Mouse (Mus musculus) hematopoietic stem cell, adult 5-6 weeks (primary cell): ENCODE data around the gene 2810408A11Rik. TPM values are rescaled to one million over a fixed set of nuclear protein-coding genes. Genes with fewer than 3 reads are reported as not detected.

Experiments used
- total RNA-seq: library from RNA; stranded (forward); fragments of 172-1452, 232-1000 nt; gene quantifications from 2 replicates; pipeline ENCODE4 v1.2.3, GENCODE M21; 2017

The 2810408A11Rik gene
- total RNA-seq, 1 experiment from 2014 or later = 12.1 TPM

Other genes with a start within 250 kb of the 2810408A11Rik start
- gene Sox15, start 245.7 kb downstream of the 2810408A11Rik start, total RNA-seq = 1.5 TPM in 1 of 2 replicates, not detected in the other
- 41.3 and 73.7 TPM in 2 replicates for gene Mpdu1, start 238.3 kb downstream of the 2810408A11Rik start, total RNA-seq
- 11.4 and 16.7 TPM in 2 replicates for gene Cd68, start 234.8 kb downstream of the 2810408A11Rik start, total RNA-seq
- gene Eif4a1, start 228.6 kb downstream of the 2810408A11Rik start, total RNA-seq = 838 and 888 TPM in 2 replicates
- gene Senp3, start 218.9 kb downstream of the 2810408A11Rik start, total RNA-seq = 99.1 and 105 TPM in 2 replicates
- 13.9 and 15.9 TPM in 2 replicates for gene Tnfsf13, start 215.2 kb downstream of the 2810408A11Rik start, total RNA-seq
- gene Tnfsf12, start 205.1 kb downstream of the 2810408A11Rik start, total RNA-seq = 1.4 and 3.3 TPM in 2 replicates
- 1.5 and 2.9 TPM in 2 replicates for gene Tnfsfm13, start 204.9 kb downstream of the 2810408A11Rik start, total RNA-seq
- gene Polr2a, start 142.3 kb downstream of the 2810408A11Rik start, total RNA-seq = 11.3 and 55.7 TPM in 2 replicates
- not detected in 2 replicates for gene Slc35g3, start 139.0 kb downstream of the 2810408A11Rik start, total RNA-seq
- 4.4 and 6.9 TPM in 2 replicates for gene Zbtb4, start 135.1 kb downstream of the 2810408A11Rik start, total RNA-seq
- 11.4 and 21.2 TPM in 2 replicates for gene Chrnb1, start 105.0 kb downstream of the 2810408A11Rik start, total RNA-seq
- 3.9 and 5.4 TPM in 2 replicates for gene Fgf11, start 99.1 kb downstream of the 2810408A11Rik start, total RNA-seq
- 0.30 and 1.0 TPM in 2 replicates for gene Tmem102, start 95.4 kb downstream of the 2810408A11Rik start, total RNA-seq
- gene Gm39566, start 85.7 kb downstream of the 2810408A11Rik start, total RNA-seq = not detected in 2 replicates
- not detected in 2 replicates for gene Spem2, start 82.5 kb downstream of the 2810408A11Rik start, total RNA-seq
- gene Spem1, start 78.8 kb downstream of the 2810408A11Rik start, total RNA-seq = not detected in 2 replicates
- 8.7 and 17.8 TPM in 2 replicates for gene Nlgn2, start 63.2 kb downstream of the 2810408A11Rik start, total RNA-seq
- gene Tmem256, start 62.5 kb downstream of the 2810408A11Rik start, total RNA-seq = 130 and 149 TPM in 2 replicates
- gene Plscr3, start 54.6 kb downstream of the 2810408A11Rik start, total RNA-seq = 27.2 and 33.3 TPM in 2 replicates
- 0.50 and 4.4 TPM in 2 replicates for gene Tnk1, start 42.3 kb downstream of the 2810408A11Rik start, total RNA-seq
- not detected in 2 replicates for gene Tmem95, start 23.0 kb downstream of the 2810408A11Rik start, total RNA-seq
- gene Kctd11, start 19.6 kb downstream of the 2810408A11Rik start, total RNA-seq = 1.3 and 2.7 TPM in 2 replicates
- gene Acap1, start 5.4 kb downstream of the 2810408A11Rik start, total RNA-seq = 136 and 171 TPM in 2 replicates
- 23.3 and 34.1 TPM in 2 replicates for gene Neurl4, start 85 bp upstream of the 2810408A11Rik start, total RNA-seq
- 37.0 and 64.9 TPM in 2 replicates for gene Gps2, start 12.9 kb upstream of the 2810408A11Rik start, total RNA-seq
- gene Eif5a, start 21.0 kb upstream of the 2810408A11Rik start, total RNA-seq = 553 and 938 TPM in 2 replicates
- 0.60 TPM in 1 of 2 replicates, not detected in the other for gene Ybx2, start 34.8 kb upstream of the 2810408A11Rik start, total RNA-seq
- not detected in 2 replicates for gene Slc2a4, start 47.2 kb upstream of the 2810408A11Rik start, total RNA-seq
- 0.31 and 6.3 TPM in 2 replicates for gene Cldn7, start 63.8 kb upstream of the 2810408A11Rik start, total RNA-seq
- 17.3 and 21.4 TPM in 2 replicates for gene Ctdnep1, start 80.2 kb upstream of the 2810408A11Rik start, total RNA-seq
- gene Elp5, start 81.5 kb upstream of the 2810408A11Rik start, total RNA-seq = 48.6 and 59.9 TPM in 2 replicates
- gene Gabarap, start 90.2 kb upstream of the 2810408A11Rik start, total RNA-seq = 211 and 252 TPM in 2 replicates
- gene Phf23, start 94.8 kb upstream of the 2810408A11Rik start, total RNA-seq = 44.2 and 45.3 TPM in 2 replicates
- 22.6 and 35.9 TPM in 2 replicates for gene Dvl2, start 99.6 kb upstream of the 2810408A11Rik start, total RNA-seq
- gene Acadvl, start 114.4 kb upstream of the 2810408A11Rik start, total RNA-seq = 42.8 and 51.7 TPM in 2 replicates
- gene Dlg4, start 116.0 kb upstream of the 2810408A11Rik start, total RNA-seq = 9.3 and 10.0 TPM in 2 replicates
- gene Asgr1, start 153.1 kb upstream of the 2810408A11Rik start, total RNA-seq = 1.1 TPM in 1 of 2 replicates, not detected in the other
- 0.45 TPM in 1 of 2 replicates, not detected in the other for gene Asgr2, start 191.7 kb upstream of the 2810408A11Rik start, total RNA-seq
- gene Mgl2, start 229.3 kb upstream of the 2810408A11Rik start, total RNA-seq = 1.2 and 5.9 TPM in 2 replicates